Mouse (Mus musculus): Measurements from ENCODE around the gene Fkbp4. TPM values are rescaled to one million over a fixed set of nuclear protein-coding genes. Genes with fewer than 3 reads are reported as not detected.

The Fkbp4 gene
- polyA plus RNA-seq, 1 experiment from 2014 or later = 548 TPM

DNA sequence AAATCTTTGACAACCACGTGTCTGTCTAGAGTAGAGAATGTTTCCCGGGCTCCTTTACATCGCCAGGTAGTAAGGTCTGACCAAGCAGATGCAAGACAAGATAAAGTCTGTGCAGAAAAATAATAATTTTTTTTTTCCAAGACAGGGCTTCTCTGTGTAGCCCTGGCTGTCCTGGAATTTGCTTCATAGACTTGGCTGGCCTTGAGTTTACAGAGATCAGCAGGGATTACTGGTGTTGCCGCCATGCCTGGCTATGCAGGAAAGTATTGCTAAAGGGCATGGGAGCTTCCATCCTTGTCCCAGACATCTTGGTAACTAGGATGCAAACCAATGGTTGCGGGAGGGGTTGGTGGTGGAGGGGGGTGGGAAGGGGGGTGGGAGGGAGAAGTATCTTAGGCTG is 18.7 kb upstream of the Fkbp4 start:
- no peaks in the 10 kb centered on the region for H3K9me3 ChIP-seq
- WGBS = 88% methylated on average over 5 of the region's 5 CpGs
- DNase-seq (ENCODE audit: low spot score) = no peak
- no peak overlapping the region for H3K4me3 ChIP-seq
- H3K36me3 ChIP-seq = no peaks in the 10 kb centered on the region
- H3K27me3 ChIP-seq (ENCODE audit: insufficient read depth, poor library complexity, severe bottlenecking) = no peaks in the 10 kb centered on the region
- H3K4me1 ChIP-seq (replicated peaks) = no peaks in the 10 kb centered on the region; the same call in 1 of the 2 replicates
- no peak overlapping the region for H3K27ac ChIP-seq

DNA sequence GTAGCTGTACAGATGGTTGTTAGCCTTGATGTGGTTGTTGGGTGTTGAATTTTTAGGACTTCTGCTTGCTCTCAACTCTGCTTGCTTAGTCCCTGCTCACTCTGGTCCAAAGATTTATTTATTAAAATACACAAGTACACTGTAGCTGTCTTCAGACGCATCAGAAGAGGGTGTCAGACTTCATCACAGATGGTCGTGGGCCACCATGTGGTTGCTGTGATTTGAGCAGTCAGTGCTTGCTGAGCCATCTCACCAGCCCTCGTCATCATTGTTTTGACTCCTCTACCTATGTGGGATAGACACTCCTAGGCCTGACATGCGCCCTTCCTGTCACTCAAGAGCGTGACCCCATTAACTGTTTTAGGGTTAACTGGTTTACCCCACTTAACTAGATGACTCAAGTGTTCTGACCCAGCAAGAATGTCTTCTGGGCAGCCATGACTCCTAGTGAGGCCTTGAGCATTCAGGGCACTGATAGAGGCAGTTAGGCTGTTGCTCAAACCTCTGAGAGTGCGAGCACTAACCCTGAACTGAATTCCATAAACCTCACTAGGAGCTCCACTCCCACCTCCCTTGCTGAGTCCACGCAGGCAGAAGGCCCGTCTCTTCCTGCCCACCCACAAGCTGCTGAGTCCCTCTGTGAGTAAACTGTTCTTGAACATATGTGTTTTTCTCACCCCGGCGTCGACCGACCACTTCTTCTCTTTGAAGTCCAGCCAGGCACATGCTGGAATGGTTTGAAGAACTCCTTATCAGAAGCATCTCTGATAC is 17.5 kb upstream of the Fkbp4 start:
- H3K9me3 ChIP-seq = no peaks in the 10 kb centered on the region
- H3K4me3 ChIP-seq = no peak overlapping the region
- no peaks in the 10 kb centered on the region for H3K36me3 ChIP-seq
- no peak for DNase-seq (ENCODE audit: low spot score)
- H3K4me1 ChIP-seq (replicated peaks) = no peaks in the 10 kb centered on the region; the same call in 1 of the 2 replicates
- 85% methylated on average over 12 of the region's 12 CpGs for WGBS
- H3K27ac ChIP-seq = no peak overlapping the region
- no peaks in the 10 kb centered on the region for H3K27me3 ChIP-seq (ENCODE audit: insufficient read depth, poor library complexity, severe bottlenecking)

GRCm38 (mm10) chr6:128447063-128447462 is 8.6 kb upstream of the Fkbp4 start:
- Histone ChIP-seq H3K27ac (no peak overlapping the region), H3K27me3 (ENCODE audit: insufficient read depth, poor library complexity, severe bottlenecking) (no peaks in the 10 kb centered on the region), H3K36me3 (no peaks in the 10 kb centered on the region), H3K4me3 (no peak overlapping the region), H3K4me1 (replicated peaks) (peaks cover 7% of the 10 kb centered on the region), H3K9me3 (no peaks in the 10 kb centered on the region)
- 95% methylated on average over 5 of the region's 5 CpGs for WGBS
- no peak for DNase-seq (ENCODE audit: low spot score)

DNA sequence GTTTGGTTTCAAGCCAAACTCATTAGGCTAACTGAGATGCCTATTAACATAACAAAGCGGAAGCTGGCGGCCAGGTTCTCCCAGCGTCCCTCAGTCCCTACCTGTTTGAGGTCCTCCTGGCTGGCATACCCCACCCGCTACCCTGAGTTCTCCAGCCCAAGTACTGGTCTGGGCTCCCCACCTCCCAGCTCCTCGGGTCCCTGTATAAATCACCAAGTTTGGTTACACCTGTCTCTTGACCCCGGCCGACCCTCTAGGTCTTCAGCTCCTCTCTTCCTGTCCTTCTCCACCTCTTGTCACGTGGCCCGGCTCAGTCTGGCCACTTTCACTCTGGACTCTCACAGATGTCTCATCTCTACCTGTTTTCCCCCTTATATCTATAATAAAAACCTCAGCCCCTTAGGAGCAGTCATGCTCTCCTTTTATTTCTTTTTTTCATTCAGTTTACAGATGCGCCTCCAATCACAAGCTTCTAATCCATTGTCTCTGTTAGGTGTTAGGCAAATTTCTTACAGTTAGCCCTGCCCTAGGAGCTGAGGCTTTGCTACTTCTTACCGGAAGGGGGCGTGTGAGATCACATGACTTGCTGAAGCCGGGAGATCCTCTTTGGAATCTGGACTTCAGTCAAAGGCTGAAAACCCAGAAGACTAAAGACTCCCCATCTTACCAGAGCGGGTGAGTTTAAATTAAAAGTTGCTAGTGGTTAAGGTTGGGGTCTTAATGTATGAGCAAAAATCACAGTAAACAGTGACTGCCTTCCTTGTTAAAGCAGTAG is 7.5 kb upstream of the Fkbp4 start:
- Histone ChIP-seq H3K27ac (no peak overlapping the region), H3K36me3 (no peaks in the 10 kb centered on the region), H3K27me3 (ENCODE audit: insufficient read depth, poor library complexity, severe bottlenecking) (no peaks in the 10 kb centered on the region), H3K4me3 (peak overlapping the region; percentile 27; the same call in 1 of the 2 replicates), H3K9me3 (no peaks in the 10 kb centered on the region), H3K4me1 (replicated peaks) (peaks cover 7% of the 10 kb centered on the region)
- peak; percentile 47 for DNase-seq (ENCODE audit: low spot score)
- 12% methylated on average over 14 of the region's 14 CpGs for WGBS

- Histone ChIP-seq H3K4me3 (no peak overlapping the region), H3K4me1 (replicated peaks) (peaks cover 18% of the 10 kb centered on the region), H3K9me3 (no peaks in the 10 kb centered on the region), H3K27ac (no peak overlapping the region), H3K36me3 (peaks cover 15% of the 10 kb centered on the region), H3K27me3 (ENCODE audit: insufficient read depth, poor library complexity, severe bottlenecking) (peaks cover 17% of the 10 kb centered on the region; the same call in 1 of the 2 replicates)
- DNase-seq (ENCODE audit: low spot score) = no peak
- 93% methylated on average over 2 of the region's 2 CpGs for WGBS
These were observed 1.8 kb upstream of the Fkbp4 start for GRCm38 (mm10) chr6:128440238-128440637.

GRCm38 (mm10) chr6:128438871-128439341 is 429 bp upstream of the Fkbp4 start:
- Histone ChIP-seq H3K4me3 (peak overlapping the region; percentile 96), H3K27me3 (ENCODE audit: insufficient read depth, poor library complexity, severe bottlenecking) (peaks cover 17% of the 10 kb centered on the region; the same call in 1 of the 2 replicates), H3K4me1 (replicated peaks) (peaks cover 18% of the 10 kb centered on the region), H3K36me3 (peaks cover 29% of the 10 kb centered on the region), H3K27ac (peak overlapping the region; percentile 98), H3K9me3 (no peaks in the 10 kb centered on the region)
- 34% methylated on average over 18 of the region's 18 CpGs for WGBS
- no peak for DNase-seq (ENCODE audit: low spot score)

DNA sequence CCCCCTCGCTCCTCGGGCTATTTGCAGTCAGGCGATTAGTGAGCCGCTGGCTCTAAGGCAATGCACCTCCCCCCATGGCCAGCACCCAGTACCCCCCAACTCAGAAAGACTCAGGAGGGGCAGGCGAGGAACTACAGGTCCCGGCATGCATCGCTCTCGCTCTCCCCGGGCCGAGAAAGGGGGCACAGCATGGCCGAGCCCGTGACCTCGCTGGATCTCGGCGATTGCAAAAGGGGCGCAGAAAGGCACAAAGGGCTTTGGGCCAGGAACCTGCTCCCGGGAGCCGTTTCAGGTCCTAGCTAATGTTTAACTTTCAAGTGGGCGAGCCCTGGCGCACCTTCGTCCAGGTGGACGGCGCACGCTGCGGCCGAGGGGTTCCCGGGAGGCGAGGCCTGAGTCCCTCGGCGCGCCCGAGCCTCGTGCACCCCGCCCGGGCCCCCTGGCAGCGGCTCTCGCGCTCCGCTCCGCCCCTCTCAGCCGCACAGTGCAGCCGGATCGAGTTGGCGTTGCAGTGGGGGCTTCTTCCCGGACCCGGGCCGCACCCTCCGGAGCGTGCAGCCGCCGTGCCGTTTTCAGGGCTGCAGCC is 653 bp downstream of the Fkbp4 start:
- H3K4me3 ChIP-seq = peak overlapping the region; percentile 96
- peaks cover 39% of the 10 kb centered on the region for H3K36me3 ChIP-seq
- peaks cover 18% of the 10 kb centered on the region for H3K4me1 ChIP-seq (replicated peaks)
- peak; percentile 79 for DNase-seq (ENCODE audit: low spot score)
- H3K27me3 ChIP-seq (ENCODE audit: insufficient read depth, poor library complexity, severe bottlenecking) = peaks cover 17% of the 10 kb centered on the region; the same call in 1 of the 2 replicates
- peak overlapping the region; percentile 98 for H3K27ac ChIP-seq
- H3K9me3 ChIP-seq = no peaks in the 10 kb centered on the region
- under 1% methylated on average over 52 of the region's 52 CpGs for WGBS

GRCm38 (mm10) chr6:128437288-128437687 is 1.2 kb downstream of the Fkbp4 start:
- DNase-seq (ENCODE audit: low spot score) = no peak
- peak overlapping the region; percentile 98 for H3K27ac ChIP-seq
- 7% methylated on average over 10 of the region's 10 CpGs for WGBS

GRCm38 (mm10) chr6:128436356-128437005 is 2.0 kb downstream of the Fkbp4 start:
- H3K9me3 ChIP-seq = no peaks in the 10 kb centered on the region
- peaks cover 17% of the 10 kb centered on the region; the same call in 1 of the 2 replicates for H3K27me3 ChIP-seq (ENCODE audit: insufficient read depth, poor library complexity, severe bottlenecking)
- H3K27ac ChIP-seq = peak overlapping the region; percentile 98
- H3K36me3 ChIP-seq = peaks cover 53% of the 10 kb centered on the region
- peaks cover 18% of the 10 kb centered on the region for H3K4me1 ChIP-seq (replicated peaks)
- H3K4me3 ChIP-seq = peak overlapping the region; percentile 96
- no peak for DNase-seq (ENCODE audit: low spot score)
- WGBS = 93% methylated on average over 8 of the region's 8 CpGs

More at GRCm38 (mm10) chr6:128437288-128437687, 1.2 kb downstream of the Fkbp4 start:
- Histone ChIP-seq H3K27me3 (ENCODE audit: insufficient read depth, poor library complexity, severe bottlenecking) (peaks cover 17% of the 10 kb centered on the region; the same call in 1 of the 2 replicates), H3K4me1 (replicated peaks) (peaks cover 18% of the 10 kb centered on the region), H3K36me3 (peaks cover 45% of the 10 kb centered on the region), H3K4me3 (peak overlapping the region; percentile 96), H3K9me3 (no peaks in the 10 kb centered on the region)

DNA sequence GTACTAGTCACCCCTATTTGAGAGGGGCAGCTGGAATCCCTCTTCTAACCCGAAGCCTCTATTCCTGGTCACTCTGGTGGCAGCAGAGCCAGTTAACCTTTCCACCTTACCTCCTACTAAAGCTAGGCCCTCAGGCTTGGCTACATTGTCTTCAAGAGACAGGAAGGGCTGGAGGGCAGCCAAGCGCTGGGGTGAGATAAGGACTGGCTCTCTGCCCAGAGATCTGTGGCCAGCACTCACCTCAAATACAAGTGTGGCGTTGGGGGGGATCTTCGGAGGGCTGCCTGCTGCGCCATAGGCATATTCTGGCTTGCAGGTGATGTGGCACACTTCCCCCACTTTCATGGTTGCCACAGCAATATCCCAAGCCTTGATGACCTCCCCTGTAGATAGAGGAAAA is 3.0 kb downstream of the Fkbp4 start:
- H3K4me1 ChIP-seq (replicated peaks) = peaks cover 18% of the 10 kb centered on the region
- no peak for DNase-seq (ENCODE audit: low spot score)
- H3K27me3 ChIP-seq (ENCODE audit: insufficient read depth, poor library complexity, severe bottlenecking) = peaks cover 15% of the 10 kb centered on the region; the same call in 1 of the 2 replicates
- peaks cover 63% of the 10 kb centered on the region for H3K36me3 ChIP-seq
- H3K4me3 ChIP-seq = no peak overlapping the region
- H3K9me3 ChIP-seq = no peaks in the 10 kb centered on the region
- 91% methylated on average over 5 of the region's 5 CpGs for WGBS
- no peak overlapping the region for H3K27ac ChIP-seq

- Histone ChIP-seq H3K9me3 (no peaks in the 10 kb centered on the region), H3K27ac (no peak overlapping the region), H3K27me3 (ENCODE audit: insufficient read depth, poor library complexity, severe bottlenecking) (no peaks in the 10 kb centered on the region), H3K4me3 (no peak overlapping the region), H3K4me1 (replicated peaks) (peaks cover 12% of the 10 kb centered on the region), H3K36me3 (peaks cover 82% of the 10 kb centered on the region)
- DNase-seq (ENCODE audit: low spot score) = no peak
- WGBS = 96% methylated on average over 13 of the region's 13 CpGs
These were observed 4.9 kb downstream of the Fkbp4 start for GRCm38 (mm10) chr6:128433566-128433965.

DNA sequence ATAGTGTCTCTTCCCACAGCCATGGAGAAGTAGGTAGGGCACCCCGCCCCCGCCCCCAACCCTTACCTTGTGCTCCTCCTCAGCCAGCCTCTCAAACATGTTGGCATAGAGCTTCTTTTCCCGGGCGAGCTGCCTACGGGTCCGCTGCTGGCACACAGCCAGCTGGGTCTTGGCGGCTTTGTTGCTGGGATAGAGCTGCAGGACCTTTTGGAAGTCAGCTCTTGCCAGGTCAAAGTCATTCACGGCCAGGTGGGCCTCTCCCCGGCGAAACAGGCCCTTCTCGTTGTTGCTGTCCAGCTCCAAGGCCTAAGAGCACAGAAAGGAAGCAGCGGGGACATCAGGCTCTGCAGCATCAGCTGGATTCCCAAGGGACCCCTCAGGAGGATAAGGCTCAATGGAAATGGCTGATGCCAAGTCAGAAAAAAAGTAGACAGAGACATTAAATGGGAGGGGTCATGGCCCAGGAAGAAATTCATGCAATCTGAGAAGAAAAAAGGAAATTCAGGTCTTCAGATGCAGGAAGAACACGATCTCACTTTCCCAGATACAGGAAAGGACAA is 6.0 kb downstream of the Fkbp4 start:
- Histone ChIP-seq H3K9me3 (no peaks in the 10 kb centered on the region), H3K4me1 (replicated peaks) (peaks cover 12% of the 10 kb centered on the region), H3K27ac (no peak overlapping the region), H3K36me3 (peaks cover 93% of the 10 kb centered on the region), H3K27me3 (ENCODE audit: insufficient read depth, poor library complexity, severe bottlenecking) (no peaks in the 10 kb centered on the region), H3K4me3 (no peak overlapping the region)
- no peak for DNase-seq (ENCODE audit: low spot score)
- 96% methylated on average over 13 of the region's 13 CpGs for WGBS

Measured in hindbrain, embryonic 10.5 days (tissue).